Mouse (Mus musculus) urinary bladder, postnatal 10 days (tissue): ENCODE data around the gene Birc7.

ENCODE experiments used
- DNase-seq: peaks from one replicate; pipeline ENCODE4 v3.0.0; 2022; ENCODE audit warnings: low spot score

The Birc7 gene

GRCm38 (mm10) chr2:180905556-180906221 is 23.1 kb upstream of the Birc7 start:
- no peak for DNase-seq

- DNase-seq: no peak
Observed at GRCm38 (mm10) chr2:180910928-180911327, 17.9 kb upstream of the Birc7 start.

- DNase-seq: no peak
Observed at GRCm38 (mm10) chr2:180915886-180916433, 12.9 kb upstream of the Birc7 start.

GRCm38 (mm10) chr2:180919913-180920809 is 8.7 kb upstream of the Birc7 start:
- peak; percentile 18 for DNase-seq

- peak; percentile 95 for DNase-seq
Observed at GRCm38 (mm10) chr2:180920810-180921400, 7.9 kb upstream of the Birc7 start, which contains the start of gene Ythdf1. Ythdf1 (minus strand) TSS chr2:180920949.

GRCm38 (mm10) chr2:180922739-180923138 is 6.1 kb upstream of the Birc7 start:
- no peak for DNase-seq

- peak; percentile 33 for DNase-seq
Observed at GRCm38 (mm10) chr2:180925176-180925575, 3.6 kb upstream of the Birc7 start.

GRCm38 (mm10) chr2:180932418-180932817 is 3.6 kb downstream of the Birc7 start:
- no peak for DNase-seq

GRCm38 (mm10) chr2:180940187-180940586 is 11.4 kb downstream of the Birc7 start:
- DNase-seq: no peak

- DNase-seq: no peak
Observed at GRCm38 (mm10) chr2:180941869-180942268, 13.0 kb downstream of the Birc7 start.

GRCm38 (mm10) chr2:180949947-180950346 is 21.1 kb downstream of the Birc7 start:
- DNase-seq: no peak

- no peak for DNase-seq
Observed at GRCm38 (mm10) chr2:180952731-180953171, 23.9 kb downstream of the Birc7 start.

GRCm38 (mm10) chr2:180953638-180954037 is 24.8 kb downstream of the Birc7 start:
- DNase-seq: no peak

GRCm38 (mm10) chr2:180954061-180955047 is 25.5 kb downstream of the Birc7 start, which contains the start of gene Nkain4:
Nkain4 (minus strand) TSS chr2:180954699.
- no peak for DNase-seq

GRCm38 (mm10) chr2:180959605-180960004 is 30.8 kb downstream of the Birc7 start:
- no peak for DNase-seq

- no peak for DNase-seq
Observed at GRCm38 (mm10) chr2:180960187-180960586, 31.4 kb downstream of the Birc7 start.

GRCm38 (mm10) chr2:180962616-180963308 is 33.9 kb downstream of the Birc7 start:
- no peak for DNase-seq

GRCm38 (mm10) chr2:180963956-180964355 is 35.1 kb downstream of the Birc7 start:
- no peak for DNase-seq

GRCm38 (mm10) chr2:180966092-180966882 is 37.5 kb downstream of the Birc7 start:
- no peak for DNase-seq
